Mouse (Mus musculus): ENCODE measurements around the gene Spcs2.

DNA sequence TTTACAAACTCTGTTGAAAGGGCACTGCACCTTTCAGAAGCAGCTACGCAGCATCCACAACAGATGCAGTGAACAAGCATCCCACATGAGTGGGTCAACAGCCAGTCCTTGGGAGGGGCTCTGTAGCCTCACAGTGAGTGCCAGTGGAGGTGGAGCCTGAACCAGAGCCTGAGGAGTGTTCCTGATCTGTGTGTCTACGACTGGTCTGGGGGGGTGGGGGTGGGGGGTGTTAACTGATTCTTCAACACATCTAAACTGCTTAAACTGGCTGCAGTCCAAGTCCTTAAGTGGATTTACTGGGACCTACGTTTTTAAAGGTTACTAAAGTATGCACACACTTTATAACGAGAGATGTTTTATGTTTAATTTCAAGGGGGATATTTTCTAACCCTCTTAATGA, 26.5 kb downstream of the Spcs2 start:
- no peak for TF ChIP-seq CTCF (IDR thresholded peaks at IDR 0.05; ENCODE audit: low read depth, low read length)
- TF ChIP-seq POLR2A (IDR thresholded peaks at IDR 0.05; ENCODE audit: insufficient read depth, low read length), result no peak
